Mouse (Mus musculus): Measurements from ENCODE around the gene Dcst2. TPM values are rescaled to one million over a fixed set of nuclear protein-coding genes. Genes with fewer than 3 reads are reported as not detected.
A peak's percentile ranks its signal among the peaks of the same experiment; 100 is the strongest.

Gene Dcst2
- polyA plus RNA-seq, 1 experiment from 2014 or later, result 0.32 TPM

- no peak for DNase-seq (ENCODE audit: low spot score)
- H3K9me3 ChIP-seq (replicated peaks; ENCODE audit: control insufficient read depth, low read length), result no peaks in the 10 kb centered on the region
- H3K4me2 ChIP-seq (ENCODE audit: low read depth, low read length), result no peak overlapping the region
- no peak overlapping the region for H3K4me3 ChIP-seq (ENCODE audit: low read depth, low read length)
- peaks cover 10% of the 10 kb centered on the region for H3K4me1 ChIP-seq (ENCODE audit: control insufficient read depth, insufficient read depth, low read length)
- peaks cover 14% of the 10 kb centered on the region for H3K27me3 ChIP-seq (ENCODE audit: control insufficient read depth, insufficient read depth, low read length)
- no peak overlapping the region for H3K27ac ChIP-seq (replicated peaks; ENCODE audit: low read depth, low read length)
- H3K36me3 ChIP-seq (replicated peaks; ENCODE audit: control insufficient read depth, insufficient read depth, low read depth, low read length), result no peaks in the 10 kb centered on the region
- ATAC-seq (replicated peaks; ENCODE audit: insufficient number of reproducible peaks, low FRiP score, low TSS enrichment, low read depth), result no peak
- WGBS, result 88% methylated on average over 8 of the region's 8 CpGs
- no peak overlapping the region for H3K9ac ChIP-seq (replicated peaks; ENCODE audit: low read length)
Measured at GRCm38 (mm10) chr3:89325882-89326281, 35.9 kb upstream of the Dcst2 start.

GRCm38 (mm10) chr3:89327371-89327870, 34.4 kb upstream of the Dcst2 start:
- ATAC-seq (replicated peaks; ENCODE audit: insufficient number of reproducible peaks, low FRiP score, low TSS enrichment, low read depth), result no peak
- no peak overlapping the region for H3K27ac ChIP-seq (replicated peaks; ENCODE audit: low read depth, low read length)
- no peak overlapping the region for H3K9ac ChIP-seq (replicated peaks; ENCODE audit: low read length)
- H3K9me3 ChIP-seq (replicated peaks; ENCODE audit: control insufficient read depth, low read length), result no peaks in the 10 kb centered on the region
- no peaks in the 10 kb centered on the region for H3K27me3 ChIP-seq (ENCODE audit: control insufficient read depth, insufficient read depth, low read length)
- no peak overlapping the region for H3K4me2 ChIP-seq (ENCODE audit: low read depth, low read length)
- H3K4me1 ChIP-seq (ENCODE audit: control insufficient read depth, insufficient read depth, low read length), result peaks cover 2% of the 10 kb centered on the region; the same call in 1 of the 2 replicates
- no peak for DNase-seq (ENCODE audit: low spot score)
- 56% methylated on average over 9 of the region's 9 CpGs for WGBS
- H3K36me3 ChIP-seq (replicated peaks; ENCODE audit: control insufficient read depth, insufficient read depth, low read depth, low read length), result no peaks in the 10 kb centered on the region; the same call in 1 of the 2 replicates
- no peak overlapping the region for H3K4me3 ChIP-seq (ENCODE audit: low read depth, low read length)

- no peak overlapping the region; the same call in 1 of the 2 replicates for H3K9ac ChIP-seq (replicated peaks; ENCODE audit: low read length)
- no peak overlapping the region for H3K4me3 ChIP-seq (ENCODE audit: low read depth, low read length)
- no peak overlapping the region for H3K4me2 ChIP-seq (ENCODE audit: low read depth, low read length)
- no peak overlapping the region for H3K27ac ChIP-seq (replicated peaks; ENCODE audit: low read depth, low read length)
- WGBS, result 17% methylated on average over 4 of the region's 4 CpGs
- ATAC-seq (replicated peaks; ENCODE audit: insufficient number of reproducible peaks, low FRiP score, low TSS enrichment, low read depth) (no peak), DNase-seq (ENCODE audit: low spot score) (peak; percentile 36)
- H3K9me3 ChIP-seq (replicated peaks; ENCODE audit: control insufficient read depth, low read length), result no peaks in the 10 kb centered on the region
- H3K36me3 ChIP-seq (replicated peaks; ENCODE audit: control insufficient read depth, insufficient read depth, low read depth, low read length), result peaks cover 2% of the 10 kb centered on the region; the same call in 1 of the 2 replicates
- peaks cover 2% of the 10 kb centered on the region; the same call in 1 of the 2 replicates for H3K4me1 ChIP-seq (ENCODE audit: control insufficient read depth, insufficient read depth, low read length)
- H3K27me3 ChIP-seq (ENCODE audit: control insufficient read depth, insufficient read depth, low read length), result no peaks in the 10 kb centered on the region
Measured at GRCm38 (mm10) chr3:89328623-89329022, 33.2 kb upstream of the Dcst2 start.

GRCm38 (mm10) chr3:89330346-89330745, 31.4 kb upstream of the Dcst2 start:
- Histone ChIP-seq H3K36me3 (replicated peaks; ENCODE audit: control insufficient read depth, insufficient read depth, low read depth, low read length) (peaks cover 11% of the 10 kb centered on the region), H3K4me1 (ENCODE audit: control insufficient read depth, insufficient read depth, low read length) (peaks cover 2% of the 10 kb centered on the region; the same call in 1 of the 2 replicates), H3K27ac (replicated peaks; ENCODE audit: low read depth, low read length) (no peak overlapping the region), H3K9me3 (replicated peaks; ENCODE audit: control insufficient read depth, low read length) (no peaks in the 10 kb centered on the region), H3K4me2 (ENCODE audit: low read depth, low read length) (no peak overlapping the region), H3K4me3 (ENCODE audit: low read depth, low read length) (no peak overlapping the region), H3K9ac (replicated peaks; ENCODE audit: low read length) (no peak overlapping the region), H3K27me3 (ENCODE audit: control insufficient read depth, insufficient read depth, low read length) (no peaks in the 10 kb centered on the region)
- DNase-seq (ENCODE audit: low spot score), result no peak
- WGBS, result 55% methylated on average over 3 of the region's 3 CpGs
- no peak for ATAC-seq (replicated peaks; ENCODE audit: insufficient number of reproducible peaks, low FRiP score, low TSS enrichment, low read depth)

- H3K4me2 ChIP-seq (ENCODE audit: low read depth, low read length), result no peak overlapping the region
- no peak overlapping the region for H3K9ac ChIP-seq (replicated peaks; ENCODE audit: low read length)
- ATAC-seq (replicated peaks; ENCODE audit: insufficient number of reproducible peaks, low FRiP score, low TSS enrichment, low read depth) (no peak), DNase-seq (ENCODE audit: low spot score) (peak; percentile 51)
- no peaks in the 10 kb centered on the region for H3K9me3 ChIP-seq (replicated peaks; ENCODE audit: control insufficient read depth, low read length)
- peaks cover 11% of the 10 kb centered on the region for H3K36me3 ChIP-seq (replicated peaks; ENCODE audit: control insufficient read depth, insufficient read depth, low read depth, low read length)
- no peak overlapping the region for H3K4me3 ChIP-seq (ENCODE audit: low read depth, low read length)
- peaks cover 6% of the 10 kb centered on the region for H3K4me1 ChIP-seq (ENCODE audit: control insufficient read depth, insufficient read depth, low read length)
- H3K27ac ChIP-seq (replicated peaks; ENCODE audit: low read depth, low read length), result no peak overlapping the region
- WGBS, result 22% methylated on average over 10 of the region's 10 CpGs
- no peaks in the 10 kb centered on the region for H3K27me3 ChIP-seq (ENCODE audit: control insufficient read depth, insufficient read depth, low read length)
Measured at GRCm38 (mm10) chr3:89330948-89331347, 30.8 kb upstream of the Dcst2 start.

- Histone ChIP-seq H3K9me3 (replicated peaks; ENCODE audit: control insufficient read depth, low read length) (no peaks in the 10 kb centered on the region), H3K4me1 (ENCODE audit: control insufficient read depth, insufficient read depth, low read length) (peaks cover 6% of the 10 kb centered on the region), H3K4me2 (ENCODE audit: low read depth, low read length) (no peak overlapping the region), H3K36me3 (replicated peaks; ENCODE audit: control insufficient read depth, insufficient read depth, low read depth, low read length) (peaks cover 11% of the 10 kb centered on the region), H3K4me3 (ENCODE audit: low read depth, low read length) (no peak overlapping the region), H3K9ac (replicated peaks; ENCODE audit: low read length) (no peak overlapping the region), H3K27me3 (ENCODE audit: control insufficient read depth, insufficient read depth, low read length) (no peaks in the 10 kb centered on the region), H3K27ac (replicated peaks; ENCODE audit: low read depth, low read length) (no peak overlapping the region)
- ATAC-seq (replicated peaks; ENCODE audit: insufficient number of reproducible peaks, low FRiP score, low TSS enrichment, low read depth) (no peak), DNase-seq (ENCODE audit: low spot score) (no peak)
- WGBS, result 77% methylated on average over 13 of the region's 13 CpGs
Measured at GRCm38 (mm10) chr3:89331561-89331960, 30.2 kb upstream of the Dcst2 start.

- Histone ChIP-seq H3K4me2 (ENCODE audit: low read depth, low read length) (no peak overlapping the region), H3K9ac (replicated peaks; ENCODE audit: low read length) (no peak overlapping the region), H3K4me3 (ENCODE audit: low read depth, low read length) (no peak overlapping the region), H3K4me1 (ENCODE audit: control insufficient read depth, insufficient read depth, low read length) (peaks cover 6% of the 10 kb centered on the region), H3K36me3 (replicated peaks; ENCODE audit: control insufficient read depth, insufficient read depth, low read depth, low read length) (peaks cover 11% of the 10 kb centered on the region), H3K27ac (replicated peaks; ENCODE audit: low read depth, low read length) (no peak overlapping the region), H3K27me3 (ENCODE audit: control insufficient read depth, insufficient read depth, low read length) (no peaks in the 10 kb centered on the region), H3K9me3 (replicated peaks; ENCODE audit: control insufficient read depth, low read length) (no peaks in the 10 kb centered on the region)
- DNase-seq (ENCODE audit: low spot score) (peak; percentile 34), ATAC-seq (replicated peaks; ENCODE audit: insufficient number of reproducible peaks, low FRiP score, low TSS enrichment, low read depth) (no peak)
- WGBS, result 37% methylated on average over 10 of the region's 10 CpGs
Measured at GRCm38 (mm10) chr3:89332013-89332412, 29.8 kb upstream of the Dcst2 start.

- H3K4me3 ChIP-seq (ENCODE audit: low read depth, low read length), result no peak overlapping the region
Measured at GRCm38 (mm10) chr3:89332476-89332875, 29.3 kb upstream of the Dcst2 start.

More at GRCm38 (mm10) chr3:89332476-89332875, 29.3 kb upstream of the Dcst2 start:
- peaks cover 11% of the 10 kb centered on the region for H3K36me3 ChIP-seq (replicated peaks; ENCODE audit: control insufficient read depth, insufficient read depth, low read depth, low read length)
- no peak overlapping the region for H3K4me2 ChIP-seq (ENCODE audit: low read depth, low read length)
- ATAC-seq (replicated peaks; ENCODE audit: insufficient number of reproducible peaks, low FRiP score, low TSS enrichment, low read depth) (no peak), DNase-seq (ENCODE audit: low spot score) (no peak)
- no peak overlapping the region for H3K27ac ChIP-seq (replicated peaks; ENCODE audit: low read depth, low read length)
- no peaks in the 10 kb centered on the region for H3K27me3 ChIP-seq (ENCODE audit: control insufficient read depth, insufficient read depth, low read length)
- no peak overlapping the region for H3K9ac ChIP-seq (replicated peaks; ENCODE audit: low read length)
- 58% methylated on average over 12 of the region's 12 CpGs for WGBS
- H3K9me3 ChIP-seq (replicated peaks; ENCODE audit: control insufficient read depth, low read length), result no peaks in the 10 kb centered on the region
- peaks cover 4% of the 10 kb centered on the region for H3K4me1 ChIP-seq (ENCODE audit: control insufficient read depth, insufficient read depth, low read length)

Data from embryonic facial prominence, embryonic 11.5 days (tissue).